Mouse (Mus musculus): ENCODE data around the gene Atic.

DNA sequence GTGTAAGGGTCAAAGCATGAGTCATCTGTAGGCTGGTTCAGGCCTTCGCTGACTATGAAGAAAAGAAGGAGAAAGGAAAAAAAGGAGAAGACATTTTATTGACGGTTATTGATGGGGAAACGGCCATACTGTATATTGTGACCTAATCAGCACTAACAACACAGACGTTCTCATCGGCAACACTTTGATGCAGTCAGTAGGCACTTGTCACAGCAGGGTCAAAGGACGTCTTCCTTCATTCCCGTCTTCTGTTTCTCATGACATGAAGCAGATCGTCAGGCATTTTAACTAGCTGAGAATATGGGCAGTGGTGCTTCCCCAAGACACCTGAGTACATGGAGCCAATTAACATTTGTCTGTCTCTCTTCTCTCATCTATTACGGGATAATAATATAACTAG is 36.2 kb downstream of the Atic start:
- TF ChIP-seq POLR2A (IDR thresholded peaks at IDR 0.05; ENCODE audit: low read depth, low read length) (no peak), CTCF (conservative IDR thresholded peaks at IDR 0.05; ENCODE audit: insufficient read depth, insufficient read length, low read depth, low read length) (no peak)
